Mouse (Mus musculus) testis, postnatal 10 days (tissue): ENCODE measurements around the gene Polr2b.

Experiments used
- DNase-seq: peaks from one replicate; pipeline ENCODE4 v3.0.0; 2021; ENCODE audit warnings: low spot score

The Polr2b gene

GRCm38 (mm10) chr5:77364443-77365038, 54.6 kb downstream of the Polr2b start:
- DNase-seq: no peak

GRCm38 (mm10) chr5:77366313-77366712, 56.4 kb downstream of the Polr2b start:
- DNase-seq: no peak

- no peak for DNase-seq
These were observed 57.2 kb downstream of the Polr2b start for GRCm38 (mm10) chr5:77367145-77367544.

- no peak for DNase-seq
These were observed 57.7 kb downstream of the Polr2b start for GRCm38 (mm10) chr5:77367682-77368081.

GRCm38 (mm10) chr5:77368194-77368593, 58.2 kb downstream of the Polr2b start:
- DNase-seq: no peak

- no peak for DNase-seq
These were observed 59.4 kb downstream of the Polr2b start for GRCm38 (mm10) chr5:77369394-77369793.

GRCm38 (mm10) chr5:77370378-77370892, 60.5 kb downstream of the Polr2b start:
- DNase-seq: no peak

GRCm38 (mm10) chr5:77372242-77372641, 62.3 kb downstream of the Polr2b start:
- DNase-seq: no peak

GRCm38 (mm10) chr5:77372778-77373177, 62.8 kb downstream of the Polr2b start:
- peak; percentile 73 for DNase-seq

GRCm38 (mm10) chr5:77374945-77375344, 65.0 kb downstream of the Polr2b start:
- no peak for DNase-seq

GRCm38 (mm10) chr5:77375546-77375945, 65.6 kb downstream of the Polr2b start:
- DNase-seq: no peak

- no peak for DNase-seq
These were observed 68.1 kb downstream of the Polr2b start for GRCm38 (mm10) chr5:77378027-77378426.

- no peak for DNase-seq
These were observed 69.6 kb downstream of the Polr2b start for GRCm38 (mm10) chr5:77379434-77380135.

- DNase-seq: no peak
These were observed 70.5 kb downstream of the Polr2b start for GRCm38 (mm10) chr5:77380321-77380901.

- DNase-seq: no peak
These were observed 71.3 kb downstream of the Polr2b start for GRCm38 (mm10) chr5:77381283-77381682.

- no peak for DNase-seq
These were observed 71.7 kb downstream of the Polr2b start for GRCm38 (mm10) chr5:77381686-77382085.

GRCm38 (mm10) chr5:77383799-77384554, 74.0 kb downstream of the Polr2b start:
- DNase-seq: no peak

- no peak for DNase-seq
These were observed 74.8 kb downstream of the Polr2b start for GRCm38 (mm10) chr5:77384724-77385123.

GRCm38 (mm10) chr5:77385221-77385620, 75.3 kb downstream of the Polr2b start:
- no peak for DNase-seq

- no peak for DNase-seq
These were observed 76.1 kb downstream of the Polr2b start for GRCm38 (mm10) chr5:77385900-77386595.

GRCm38 (mm10) chr5:77386596-77387413, 76.9 kb downstream of the Polr2b start:
- no peak for DNase-seq
